Mouse (Mus musculus): ENCODE data around the gene Ttc39b.
A peak's percentile ranks its signal among the peaks of the same experiment; 100 is the strongest.
"Not testable (repeated sequence)": the region's sequence is repeated elsewhere in the genome, so short reads cannot be mapped to it uniquely, and the experiment has no call there.

Ttc39b gene

GRCm38 (mm10) chr4:83274241-83274640, 49.8 kb downstream of the Ttc39b start:
- no peak for DNase-seq (ENCODE audit: extremely low spot score, low spot score)

GRCm38 (mm10) chr4:83273616-83274050, 50.4 kb downstream of the Ttc39b start:
- no peak for DNase-seq (ENCODE audit: extremely low spot score, low spot score)

GRCm38 (mm10) chr4:83272917-83273615, 51.0 kb downstream of the Ttc39b start:
- DNase-seq (ENCODE audit: extremely low spot score, low spot score), result no peak

GRCm38 (mm10) chr4:83270481-83270880, 53.6 kb downstream of the Ttc39b start:
- no peak for DNase-seq (ENCODE audit: extremely low spot score, low spot score)

- DNase-seq (ENCODE audit: extremely low spot score, low spot score), result no peak
Measured at GRCm38 (mm10) chr4:83269614-83270013, 54.4 kb downstream of the Ttc39b start.

DNA sequence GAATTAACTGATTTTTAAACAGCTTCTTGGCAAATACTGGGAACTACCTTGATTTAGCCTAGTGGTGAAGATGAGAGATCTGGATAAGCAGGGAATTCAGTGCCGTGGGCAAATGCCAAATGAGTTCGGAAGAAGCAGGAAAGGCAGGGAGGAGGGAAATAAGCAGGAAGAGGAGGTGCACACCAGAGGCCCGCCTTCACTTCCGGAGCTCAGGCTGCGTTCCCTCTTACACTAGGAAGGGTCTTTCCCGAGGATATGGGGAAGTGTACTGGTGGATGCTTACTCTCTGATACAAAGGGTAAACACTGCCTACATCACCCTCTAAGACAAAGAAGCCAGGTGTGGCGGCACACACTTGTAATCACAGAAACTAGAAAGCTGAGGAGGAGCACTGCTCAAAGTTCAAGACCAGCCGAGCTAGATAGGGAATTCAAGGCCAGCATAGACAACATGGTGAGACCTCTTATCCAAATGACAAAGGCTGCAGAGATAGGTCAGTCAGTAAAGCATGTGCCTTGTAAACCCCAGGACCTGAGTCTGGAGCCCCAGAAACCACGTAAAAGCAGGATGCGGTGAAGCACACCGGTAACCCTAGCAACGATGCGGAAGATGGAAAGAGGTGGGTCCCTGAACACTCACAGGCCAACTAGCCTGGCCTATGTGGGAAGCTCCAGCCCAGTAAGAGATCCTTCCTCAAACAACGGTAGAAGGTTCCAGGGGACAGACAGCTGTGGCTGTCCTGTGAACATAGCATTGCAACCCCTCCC, 57.9 kb downstream of the Ttc39b start:
- DNase-seq (ENCODE audit: extremely low spot score, low spot score), result no peak

GRCm38 (mm10) chr4:83264832-83265231, 59.2 kb downstream of the Ttc39b start:
- DNase-seq (ENCODE audit: extremely low spot score, low spot score), result no peak

GRCm38 (mm10) chr4:83261998-83262397, 62.1 kb downstream of the Ttc39b start:
- DNase-seq (ENCODE audit: extremely low spot score, low spot score), result peak; percentile 50

DNA sequence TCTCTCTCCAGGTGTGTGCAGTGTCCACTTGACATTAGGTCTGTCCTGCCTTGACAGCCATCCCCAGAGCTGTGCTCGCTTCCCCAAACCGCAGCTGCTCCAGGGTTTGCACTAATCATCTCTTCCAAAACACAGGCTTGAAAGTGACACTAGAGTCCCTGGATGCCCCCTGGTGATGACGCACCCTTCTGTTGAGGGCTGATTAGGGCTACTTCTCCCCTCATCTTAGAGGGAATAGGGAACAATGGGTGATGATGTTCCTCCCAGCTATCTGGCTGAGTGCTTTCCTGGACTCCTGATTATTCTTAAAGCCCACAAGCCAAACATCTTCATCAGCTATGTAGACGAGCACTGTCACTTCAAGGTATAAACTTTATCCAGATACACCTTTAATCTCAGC, 64.4 kb downstream of the Ttc39b start:
- no peak for DNase-seq (ENCODE audit: extremely low spot score, low spot score)

GRCm38 (mm10) chr4:83258273-83258672, 65.8 kb downstream of the Ttc39b start:
- DNase-seq (ENCODE audit: extremely low spot score, low spot score), result no peak

DNA sequence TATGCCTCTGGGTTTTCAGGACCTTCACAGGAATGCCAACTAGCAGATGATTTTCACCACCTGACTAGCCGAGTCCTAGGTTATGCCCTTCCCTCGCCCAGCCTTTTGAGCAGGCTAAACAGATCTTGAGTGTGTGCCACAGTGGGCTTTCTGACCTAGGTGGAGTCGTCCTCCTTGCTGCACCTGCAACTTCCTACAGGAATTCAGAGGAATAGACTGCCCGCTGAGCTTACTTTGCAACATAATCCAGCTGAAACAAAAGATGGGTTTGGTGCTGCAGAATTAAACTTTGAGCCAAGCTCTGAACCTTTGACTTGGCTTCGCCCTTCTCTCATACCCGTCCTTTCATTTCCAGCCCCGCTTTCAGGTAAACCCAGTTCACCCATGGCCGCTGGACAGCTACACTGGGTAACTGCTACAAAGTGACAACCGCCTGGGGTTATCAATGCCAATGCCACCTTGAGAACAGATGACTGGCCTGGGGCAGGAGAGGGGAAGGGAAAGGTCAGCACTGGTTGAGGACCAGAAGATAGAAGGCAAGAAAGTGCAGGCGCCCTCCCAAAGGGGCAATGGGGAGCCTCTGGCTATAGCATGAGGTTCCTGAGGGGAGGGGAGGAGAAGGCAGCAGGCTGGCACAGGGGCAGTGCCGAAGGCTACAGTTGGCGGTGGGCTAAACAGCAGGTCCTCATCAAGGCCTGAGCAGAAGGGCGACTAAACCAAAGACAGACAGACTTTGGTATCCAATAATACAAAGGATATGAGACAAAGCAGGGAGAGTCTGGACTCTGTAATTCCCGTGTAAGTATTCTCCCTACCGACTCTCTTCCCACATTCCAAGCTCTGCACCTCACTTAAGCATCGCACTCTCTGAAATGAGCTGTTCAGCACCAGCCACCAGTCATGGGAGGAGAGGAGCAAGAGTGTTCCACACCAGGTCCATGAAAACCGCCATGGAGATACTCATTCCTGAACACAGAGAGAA, 66.5 kb downstream of the Ttc39b start:
- no peak for DNase-seq (ENCODE audit: extremely low spot score, low spot score)

GRCm38 (mm10) chr4:83256779-83257178, 67.3 kb downstream of the Ttc39b start:
- no peak for DNase-seq (ENCODE audit: extremely low spot score, low spot score)

DNA sequence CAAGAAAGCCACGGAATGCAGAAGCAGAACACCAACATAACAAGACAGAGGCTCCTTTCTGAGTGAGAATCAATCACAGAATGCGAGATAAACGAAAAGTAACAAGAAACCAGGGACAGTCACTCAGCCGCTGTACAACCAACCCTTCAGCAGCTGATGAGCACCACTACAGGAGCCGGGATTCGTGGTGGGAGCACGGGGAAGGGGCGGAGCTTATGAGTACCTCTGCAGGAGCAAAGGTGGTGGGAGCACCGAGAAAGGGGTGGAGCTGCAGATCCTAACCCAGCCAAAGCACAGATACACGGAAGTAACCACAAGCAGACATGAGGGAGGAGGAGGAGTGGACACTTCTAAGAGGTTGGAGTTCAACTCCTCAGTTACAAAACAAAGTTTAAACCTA, 69.1 kb downstream of the Ttc39b start:
- DNase-seq (ENCODE audit: extremely low spot score, low spot score), result no peak

GRCm38 (mm10) chr4:83253679-83254078, 70.4 kb downstream of the Ttc39b start:
- no peak for DNase-seq (ENCODE audit: extremely low spot score, low spot score)

DNA sequence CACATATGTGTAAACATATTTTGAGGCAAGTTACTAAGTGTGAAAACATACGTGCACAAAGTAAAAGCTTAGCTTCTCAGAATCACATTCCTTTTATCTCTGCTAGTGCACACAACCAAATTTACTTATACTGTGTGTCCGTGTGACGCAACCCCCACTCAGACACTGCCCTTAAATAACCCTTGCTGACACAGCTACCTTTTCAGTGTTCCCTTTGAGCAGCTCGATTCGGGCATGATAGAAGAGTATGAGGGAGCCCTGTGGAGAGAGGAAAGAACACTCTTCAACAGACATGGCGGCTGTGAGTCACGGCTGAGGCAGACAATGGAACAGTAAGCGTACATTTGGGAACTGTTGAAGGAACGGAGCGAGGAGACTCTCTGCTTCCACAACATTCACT, 80.3 kb downstream of the Ttc39b start:
- no peak for DNase-seq (ENCODE audit: extremely low spot score, low spot score)

DNA sequence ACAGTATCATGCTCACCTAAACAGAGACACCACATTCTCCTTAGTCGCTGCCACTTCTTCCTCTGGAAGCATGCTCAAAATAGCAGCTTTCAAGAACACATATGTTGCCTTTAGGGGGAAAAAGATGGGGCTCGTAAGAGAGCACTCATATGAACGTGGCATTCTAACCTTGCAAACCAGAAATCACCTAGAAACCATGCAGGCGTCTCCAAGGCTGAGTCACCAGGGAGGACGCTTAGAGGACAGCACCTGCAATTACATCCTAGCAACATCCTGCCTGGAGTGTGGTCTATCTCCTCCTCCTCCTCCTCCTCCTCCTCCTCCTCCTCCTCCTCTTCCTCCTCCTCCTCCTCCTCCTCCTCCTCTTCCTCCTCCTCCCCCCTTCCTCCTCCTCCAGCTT, 82.4 kb downstream of the Ttc39b start:
- no peak for DNase-seq (ENCODE audit: extremely low spot score, low spot score)

GRCm38 (mm10) chr4:83237656-83238055, 86.4 kb downstream of the Ttc39b start:
- no peak for DNase-seq (ENCODE audit: extremely low spot score, low spot score)

DNA sequence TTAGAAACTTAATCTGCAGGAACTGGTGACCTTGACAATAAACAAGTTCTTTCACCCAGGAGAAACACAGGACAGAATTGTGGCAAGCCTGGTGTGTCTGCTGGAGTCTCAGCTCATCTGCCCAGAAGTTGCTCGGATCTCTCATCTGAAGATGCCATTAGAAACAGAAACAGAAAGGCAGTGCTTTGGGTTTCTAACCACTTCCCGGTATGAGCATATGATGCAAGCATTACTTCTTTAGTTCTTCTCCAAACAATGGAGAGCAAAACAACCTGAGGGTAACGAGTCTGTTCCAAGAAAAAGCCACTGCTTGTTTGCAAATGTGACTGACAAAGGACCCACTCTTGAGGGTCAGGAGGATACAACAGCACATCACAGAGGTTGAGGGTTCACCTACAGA, 88.8 kb downstream of the Ttc39b start:
- DNase-seq (ENCODE audit: extremely low spot score, low spot score), result not testable (repeated sequence)

DNA sequence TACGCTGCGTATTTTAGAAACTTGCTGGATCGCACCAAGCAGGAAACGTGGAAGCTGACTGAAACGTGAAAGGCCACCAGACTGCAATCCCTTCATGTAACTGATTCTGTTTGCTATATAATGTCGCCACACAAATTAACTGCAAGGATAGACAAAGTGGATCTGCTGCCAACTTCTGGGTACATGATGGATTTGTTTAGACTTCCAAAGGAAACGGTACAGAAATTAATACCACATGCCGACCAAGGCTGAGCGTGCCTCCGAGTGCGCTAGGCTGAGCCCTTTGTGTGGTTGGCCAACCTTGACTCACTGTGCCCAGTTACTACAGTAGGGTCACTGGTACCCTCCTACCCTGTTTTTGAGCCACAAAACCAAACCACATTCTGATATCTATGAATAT, 89.3 kb downstream of the Ttc39b start:
- no peak for DNase-seq (ENCODE audit: extremely low spot score, low spot score)

- DNase-seq (ENCODE audit: extremely low spot score, low spot score), result no peak
Measured at GRCm38 (mm10) chr4:83234132-83234531, 89.9 kb downstream of the Ttc39b start.
